Mouse (Mus musculus): ENCODE measurements at regions not wholly inside any gene's neighbourhood (a gene's known extent, or its start where the extent isn't known, plus 50 kb on each side); places are given as distances from the start of the nearest gene placed in this dataset.
"Not testable (repeated sequence)": the region's sequence is repeated elsewhere in the genome, so short reads cannot be mapped to it uniquely, and the experiment has no call there.

DNA sequence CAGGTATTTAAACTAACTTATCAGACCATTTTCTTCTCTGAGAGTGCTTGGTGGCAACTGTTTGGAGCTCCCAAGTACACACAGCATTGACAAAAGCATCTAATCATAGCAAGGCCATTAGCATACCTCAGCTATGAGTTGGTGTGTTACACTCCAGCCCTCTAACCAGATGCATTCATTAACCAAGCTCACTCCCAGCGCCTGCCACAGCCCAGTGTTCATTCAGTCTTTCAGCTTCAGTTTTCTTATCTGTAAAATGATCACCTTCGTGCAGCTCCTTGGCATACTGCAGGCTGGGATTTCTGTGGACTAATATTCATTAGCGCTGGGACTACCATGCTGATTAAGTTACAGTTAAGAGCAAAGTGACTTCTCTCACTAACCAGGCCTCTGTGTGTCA lies 611.7 kb downstream of the Fam19a2 start:
- Histone ChIP-seq H3K4me1 (ENCODE audit: control insufficient read depth, insufficient read depth, low read length) (no peaks in the 10 kb centered on the region), H3K4me3 (ENCODE audit: low read length) (no peak overlapping the region), H3K9me3 (replicated peaks; ENCODE audit: control insufficient read depth, low read length) (no peaks in the 10 kb centered on the region), H3K36me3 (ENCODE audit: control insufficient read depth, insufficient read depth) (no peaks in the 10 kb centered on the region), H3K27ac (ENCODE audit: low read length) (no peak overlapping the region), H3K9ac (ENCODE audit: low read length) (no peak overlapping the region), H3K4me2 (ENCODE audit: low read depth, low read length) (no peak overlapping the region), H3K27me3 (ENCODE audit: control insufficient read depth, insufficient read depth, low read length) (no peaks in the 10 kb centered on the region)
- WGBS, result 54% methylated on average over 3 of the region's 3 CpGs
- ATAC-seq (replicated peaks; ENCODE audit: extremely low read depth, insufficient read depth, low FRiP score), result no peak

DNA sequence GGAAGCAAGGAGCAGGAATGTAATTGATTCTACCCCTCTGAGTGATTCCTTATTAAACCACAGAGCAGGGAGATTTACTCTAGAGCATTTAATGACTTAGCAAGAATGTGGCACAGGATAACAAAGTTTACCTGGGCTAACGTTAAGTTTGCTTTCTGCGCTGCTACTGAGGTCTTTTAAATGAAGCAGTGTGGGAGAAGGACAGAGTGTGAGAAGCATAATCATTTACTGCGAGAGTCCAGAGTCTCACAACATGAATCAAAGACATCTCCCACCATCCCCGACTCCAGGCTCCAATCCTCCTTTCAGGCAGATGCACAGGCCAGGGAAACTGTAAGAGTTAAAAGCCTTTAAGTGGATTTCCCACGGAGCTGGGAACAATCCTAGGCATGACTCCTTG lies 612.1 kb downstream of the Fam19a2 start:
- Histone ChIP-seq H3K9me3 (replicated peaks; ENCODE audit: control insufficient read depth, low read length) (no peaks in the 10 kb centered on the region), H3K4me2 (ENCODE audit: low read depth, low read length) (no peak overlapping the region), H3K27me3 (ENCODE audit: control insufficient read depth, insufficient read depth, low read length) (no peaks in the 10 kb centered on the region), H3K4me1 (ENCODE audit: control insufficient read depth, insufficient read depth, low read length) (no peaks in the 10 kb centered on the region), H3K9ac (ENCODE audit: low read length) (no peak overlapping the region), H3K36me3 (ENCODE audit: control insufficient read depth, insufficient read depth) (no peaks in the 10 kb centered on the region), H3K4me3 (ENCODE audit: low read length) (no peak overlapping the region), H3K27ac (ENCODE audit: low read length) (no peak overlapping the region)
- ATAC-seq (replicated peaks; ENCODE audit: extremely low read depth, insufficient read depth, low FRiP score), result no peak
- 57% methylated on average over 5 of the region's 5 CpGs for WGBS

GRCm38 (mm10) chr10:123888681-123889172 lies 624.9 kb downstream of the Fam19a2 start:
- Histone ChIP-seq H3K9ac (ENCODE audit: low read length) (no peak overlapping the region), H3K4me2 (ENCODE audit: low read depth, low read length) (no peak overlapping the region), H3K36me3 (ENCODE audit: control insufficient read depth, insufficient read depth) (no peaks in the 10 kb centered on the region)

DNA sequence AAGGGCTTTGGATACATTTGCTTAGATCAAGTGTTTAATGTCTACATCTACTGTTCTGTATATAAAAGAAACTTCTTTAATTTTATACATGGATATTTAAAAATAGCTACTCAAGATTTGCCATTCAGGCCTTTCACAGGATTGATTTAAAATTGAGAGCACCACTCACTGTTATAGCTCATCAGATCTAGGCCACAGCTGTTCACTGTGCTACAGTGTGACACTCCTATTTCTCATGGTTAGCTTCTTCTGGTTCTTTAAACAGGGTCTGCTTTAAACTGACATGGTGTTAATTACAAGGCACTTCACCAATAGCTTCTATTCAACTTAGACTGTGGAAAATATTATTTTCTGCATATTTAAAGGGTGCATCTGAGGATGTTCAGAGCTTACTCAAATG lies 655.3 kb downstream of the Fam19a2 start:
- no peak overlapping the region for H3K27ac ChIP-seq (ENCODE audit: low read length)
- no peak overlapping the region for H3K9ac ChIP-seq (ENCODE audit: low read length)
- no peaks in the 10 kb centered on the region for H3K36me3 ChIP-seq (ENCODE audit: control insufficient read depth, insufficient read depth)
- H3K4me3 ChIP-seq (ENCODE audit: low read length), result no peak overlapping the region
- H3K9me3 ChIP-seq (replicated peaks; ENCODE audit: control insufficient read depth, low read length), result no peaks in the 10 kb centered on the region
- H3K4me1 ChIP-seq (ENCODE audit: control insufficient read depth, insufficient read depth, low read length), result no peaks in the 10 kb centered on the region
- no peak overlapping the region for H3K4me2 ChIP-seq (ENCODE audit: low read depth, low read length)
- ATAC-seq (replicated peaks; ENCODE audit: extremely low read depth, insufficient read depth, low FRiP score), result no peak
- H3K27me3 ChIP-seq (ENCODE audit: control insufficient read depth, insufficient read depth, low read length), result no peaks in the 10 kb centered on the region

More at GRCm38 (mm10) chr10:123888681-123889172, 624.9 kb downstream of the Fam19a2 start:
- no peak overlapping the region for H3K27ac ChIP-seq (ENCODE audit: low read length)
- no peaks in the 10 kb centered on the region for H3K27me3 ChIP-seq (ENCODE audit: control insufficient read depth, insufficient read depth, low read length)
- no peaks in the 10 kb centered on the region for H3K4me1 ChIP-seq (ENCODE audit: control insufficient read depth, insufficient read depth, low read length)
- WGBS, result 69% methylated on average over 3 of the region's 3 CpGs
- H3K9me3 ChIP-seq (replicated peaks; ENCODE audit: control insufficient read depth, low read length), result 0 out of 2 replicates have a peak, but pooled peaks cover 3% of the 10 kb centered on the region
- H3K4me3 ChIP-seq (ENCODE audit: low read length), result no peak overlapping the region
- ATAC-seq (replicated peaks; ENCODE audit: extremely low read depth, insufficient read depth, low FRiP score), result no peak

- 38% methylated on average over 1 of the region's 1 CpGs for WGBS
- no peaks in the 10 kb centered on the region for H3K36me3 ChIP-seq (ENCODE audit: control insufficient read depth, insufficient read depth)
- H3K4me3 ChIP-seq (ENCODE audit: low read length), result no peak overlapping the region
- no peaks in the 10 kb centered on the region for H3K9me3 ChIP-seq (replicated peaks; ENCODE audit: control insufficient read depth, low read length)
- H3K4me1 ChIP-seq (ENCODE audit: control insufficient read depth, insufficient read depth, low read length), result no peaks in the 10 kb centered on the region
- no peaks in the 10 kb centered on the region for H3K27me3 ChIP-seq (ENCODE audit: control insufficient read depth, insufficient read depth, low read length)
- H3K27ac ChIP-seq (ENCODE audit: low read length), result no peak overlapping the region
- H3K9ac ChIP-seq (ENCODE audit: low read length), result no peak overlapping the region
- no peak overlapping the region for H3K4me2 ChIP-seq (ENCODE audit: low read depth, low read length)
- no peak for ATAC-seq (replicated peaks; ENCODE audit: extremely low read depth, insufficient read depth, low FRiP score)
Measured at GRCm38 (mm10) chr10:123929955-123930354, 666.2 kb downstream of the Fam19a2 start.

GRCm38 (mm10) chr10:123938732-123939131 lies 674.9 kb downstream of the Fam19a2 start:
- not testable (repeated sequence) for H3K36me3 ChIP-seq (ENCODE audit: control insufficient read depth, insufficient read depth); H3K4me3 ChIP-seq (ENCODE audit: low read length); H3K9ac ChIP-seq (ENCODE audit: low read length); H3K27me3 ChIP-seq (ENCODE audit: control insufficient read depth, insufficient read depth, low read length); H3K4me2 ChIP-seq (ENCODE audit: low read depth, low read length); H3K9me3 ChIP-seq (replicated peaks; ENCODE audit: control insufficient read depth, low read length); ATAC-seq (replicated peaks; ENCODE audit: extremely low read depth, insufficient read depth, low FRiP score); H3K4me1 ChIP-seq (ENCODE audit: control insufficient read depth, insufficient read depth, low read length); H3K27ac ChIP-seq (ENCODE audit: low read length)
- 82% methylated on average over 4 of the region's 4 CpGs for WGBS
